Mouse (Mus musculus) stomach, embryonic 14.5 days (tissue): ENCODE data around the gene Fxr2. TPM values are rescaled to one million over a fixed set of nuclear protein-coding genes. Genes with fewer than 3 reads are reported as not detected.
A peak's percentile ranks its signal among the peaks of the same experiment; 100 is the strongest.
"Not testable (repeated sequence)": the region's sequence is repeated elsewhere in the genome, so short reads cannot be mapped to it uniquely, and the experiment has no call there.

Experiments
- ATAC-seq: fragments of 200-750 bp; cut with Nextera tagmentation; 2 replicates; pipeline ENCODE4 v1.8.0; 2017; ENCODE audit warnings: low read depth, moderate TSS enrichment; ENCODE audit not compliant: insufficient number of reproducible peaks, insufficient read depth, low FRiP score
- H3K27ac ChIP-seq: fragments of 300-500 bp; sonication (generic); 2 replicates; pipeline ENCODE4 v1.5.1; 2014; ENCODE audit warnings: mild to moderate bottlenecking, low read length, moderate library complexity, mixed read lengths
- H3K27me3 ChIP-seq: fragments of 300-500 bp; sonication (generic); 2 replicates; pipeline ENCODE4 v1.6.1; 2014; ENCODE audit warnings: low read length, control low read depth, mixed read lengths; ENCODE audit not compliant: control insufficient read depth, insufficient read depth
- H3K36me3 ChIP-seq: fragments of 300-500 bp; sonication (generic); 2 replicates; pipeline ENCODE4 v1.6.1; 2014; ENCODE audit warnings: mild to moderate bottlenecking, control low read depth, low read length, moderate library complexity, mixed read lengths; ENCODE audit not compliant: control insufficient read depth, insufficient read depth
- H3K4me1 ChIP-seq: fragments of 300-500 bp; sonication (generic); 2 replicates; pipeline ENCODE4 v1.6.1; 2014; ENCODE audit warnings: low read length, control low read depth, mixed read lengths; ENCODE audit not compliant: control insufficient read depth, insufficient read depth
- H3K4me2 ChIP-seq: fragments of 300-500 bp; sonication (generic); replicated peaks from 2 replicates; pipeline ENCODE4 v1.6.1; 2014; ENCODE audit warnings: low read depth, low read length, control low read depth
- H3K4me3 ChIP-seq: fragments of 300-500 bp; sonication (generic); 2 replicates; pipeline ENCODE4 v1.5.1; 2014; ENCODE audit warnings: low read depth, low read length, control low read depth
- H3K9ac ChIP-seq: fragments of 300-500 bp; sonication (generic); replicated peaks from 2 replicates; pipeline ENCODE4 v1.6.1; 2014; ENCODE audit warnings: low read depth, mild to moderate bottlenecking, control low read depth, low read length, moderate library complexity, mixed read lengths
- H3K9me3 ChIP-seq: fragments of 300-500 bp; sonication (generic); 2 replicates; pipeline ENCODE4 v1.6.1; 2016; ENCODE audit warnings: low read depth, low read length, control low read depth; ENCODE audit not compliant: control insufficient read depth
- WGBS: fragments of 180-500 bp; shearing (Covaris S2); extraction: QIAGEN DNeasy Blood & Tissue Kit; methylation state at CpG from one replicate; pipeline ENCODE4 v1.1.7; 2014; 5-methylcytosine and 5-hydroxymethylcytosine counted together
- polyA plus RNA-seq: library from polyadenylated mRNA; unstranded; fragments of >200 nt; fragmentation: Nextera tagmentation; extraction: Ambion mirVana; gene quantifications from 2 replicates; pipeline ENCODE4 v1.2.1, GENCODE M21; 2014

Gene Fxr2
- polyA plus RNA-seq, 1 experiment from 2014 or later, result 20.9 TPM

GRCm38 (mm10) chr11:69616781-69617180, 16.0 kb upstream of the Fxr2 start:
- no peaks in the 10 kb centered on the region for H3K4me1 ChIP-seq
- no peaks in the 10 kb centered on the region for H3K36me3 ChIP-seq
- H3K27ac ChIP-seq, result no peak overlapping the region
- no peak overlapping the region for H3K4me3 ChIP-seq
- no peak for ATAC-seq
- H3K9me3 ChIP-seq, result no peaks in the 10 kb centered on the region
- WGBS, result 44% methylated on average over 10 of the region's 10 CpGs
- H3K4me2 ChIP-seq, result no peak overlapping the region
- no peaks in the 10 kb centered on the region for H3K27me3 ChIP-seq
- no peak overlapping the region for H3K9ac ChIP-seq

- no peaks in the 10 kb centered on the region for H3K36me3 ChIP-seq
- no peak within 1 kb of the TSS for H3K9ac ChIP-seq
- 0 out of 2 replicates have a peak, but pooled peaks cover 2% of the 10 kb centered on the region for H3K4me1 ChIP-seq
- H3K4me2 ChIP-seq, result no peak within 1 kb of the TSS
- H3K9me3 ChIP-seq, result no peaks in the 10 kb centered on the region
- ATAC-seq, result no peak
- 64% methylated on average over 5 of the region's 5 CpGs for WGBS
- H3K4me3 ChIP-seq, result no peak within 1 kb of the TSS
- no peak within 1 kb of the TSS for H3K27ac ChIP-seq
- H3K27me3 ChIP-seq, result no peaks in the 10 kb centered on the region
Observed at GRCm38 (mm10) chr11:69617805-69618204, 15.0 kb upstream of the Fxr2 start, which contains the start of gene Shbg. Gene Shbg (minus strand): TSS chr11:69617905.

- WGBS, result 76% methylated on average over 7 of the region's 7 CpGs
- Histone ChIP-seq H3K9ac (no peak overlapping the region), H3K9me3 (no peaks in the 10 kb centered on the region), H3K4me3 (no peak overlapping the region), H3K36me3 (no peaks in the 10 kb centered on the region), H3K4me2 (no peak overlapping the region), H3K4me1 (0 out of 2 replicates have a peak, but pooled peaks cover 2% of the 10 kb centered on the region), H3K27me3 (no peaks in the 10 kb centered on the region), H3K27ac (no peak overlapping the region)
- no peak for ATAC-seq
Observed at GRCm38 (mm10) chr11:69620394-69621081, 12.3 kb upstream of the Fxr2 start.

- H3K9me3 ChIP-seq, result no peaks in the 10 kb centered on the region
- WGBS, result 2% methylated on average over 20 of the region's 20 CpGs
- peak; percentile 86 for ATAC-seq
- no peaks in the 10 kb centered on the region for H3K36me3 ChIP-seq
- peak within 1 kb of the TSS; percentile 59 for H3K9ac ChIP-seq
- 0 out of 2 replicates have a peak, but pooled peaks cover 2% of the 10 kb centered on the region for H3K4me1 ChIP-seq
- H3K27me3 ChIP-seq, result no peaks in the 10 kb centered on the region
- H3K4me2 ChIP-seq, result peak within 1 kb of the TSS; percentile 72
- H3K4me3 ChIP-seq, result peak within 1 kb of the TSS; percentile 39
- peak within 1 kb of the TSS; percentile 46; the same call in 1 of the 2 replicates for H3K27ac ChIP-seq
Observed at GRCm38 (mm10) chr11:69621571-69622268, 11.1 kb upstream of the Fxr2 start, which contains the start of gene Sat2. Gene Sat2 (plus strand): TSS chr11:69622024.

- H3K27ac ChIP-seq, result peak overlapping the region; percentile 46; the same call in 1 of the 2 replicates
- no peaks in the 10 kb centered on the region for H3K9me3 ChIP-seq
- H3K9ac ChIP-seq, result peak overlapping the region; percentile 59
- ATAC-seq, result no peak
- 0 out of 2 replicates have a peak, but pooled peaks cover 2% of the 10 kb centered on the region for H3K4me1 ChIP-seq
- WGBS, result 29% methylated on average over 6 of the region's 6 CpGs
- peak overlapping the region; percentile 39 for H3K4me3 ChIP-seq
- H3K27me3 ChIP-seq, result no peaks in the 10 kb centered on the region
- H3K36me3 ChIP-seq, result no peaks in the 10 kb centered on the region
- peak overlapping the region; percentile 72 for H3K4me2 ChIP-seq
Observed at GRCm38 (mm10) chr11:69622406-69622805, 10.4 kb upstream of the Fxr2 start.

- Histone ChIP-seq H3K4me2 (peak overlapping the region; percentile 72; the same call in 1 of the 2 replicates), H3K9me3 (no peaks in the 10 kb centered on the region), H3K27me3 (no peaks in the 10 kb centered on the region), H3K4me1 (0 out of 2 replicates have a peak, but pooled peaks cover 2% of the 10 kb centered on the region), H3K4me3 (no peak overlapping the region), H3K9ac (no peak overlapping the region), H3K27ac (no peak overlapping the region), H3K36me3 (no peaks in the 10 kb centered on the region)
- no peak for ATAC-seq
- WGBS, result 59% methylated on average over 4 of the region's 4 CpGs
Observed at GRCm38 (mm10) chr11:69623006-69623405, 9.8 kb upstream of the Fxr2 start.

- H3K9me3 ChIP-seq, H3K27ac ChIP-seq, H3K27me3 ChIP-seq, H3K36me3 ChIP-seq, H3K4me3 ChIP-seq, H3K4me1 ChIP-seq, ATAC-seq, H3K9ac ChIP-seq, H3K4me2 ChIP-seq: not testable (repeated sequence)
- WGBS, result 81% methylated on average over 2 of the region's 2 CpGs
Observed at GRCm38 (mm10) chr11:69624339-69624738, 8.5 kb upstream of the Fxr2 start.

- ATAC-seq, result no peak
- no peaks in the 10 kb centered on the region for H3K36me3 ChIP-seq
- no peak overlapping the region for H3K9ac ChIP-seq
- no peaks in the 10 kb centered on the region for H3K27me3 ChIP-seq
- WGBS, result 36% methylated on average over 6 of the region's 6 CpGs
- H3K4me3 ChIP-seq, result no peak overlapping the region
- H3K9me3 ChIP-seq, result no peaks in the 10 kb centered on the region
- no peak overlapping the region for H3K4me2 ChIP-seq
- no peak overlapping the region for H3K27ac ChIP-seq
- H3K4me1 ChIP-seq, result no peaks in the 10 kb centered on the region
Observed at GRCm38 (mm10) chr11:69628286-69628685, 4.5 kb upstream of the Fxr2 start.
